Mouse (Mus musculus) forebrain, embryonic 15.5 days (tissue): ENCODE data around the gene Cenpo. TPM values are rescaled to one million over a fixed set of nuclear protein-coding genes. Genes with fewer than 3 reads are reported as not detected.
A peak's percentile ranks its signal among the peaks of the same experiment; 100 is the strongest.

ENCODE experiments used
- ATAC-seq: fragments of 200-750 bp; cut with Nextera tagmentation; replicated peaks from 2 replicates; pipeline ENCODE4 v1.8.0; 2017; ENCODE audit warnings: mild to moderate bottlenecking, moderate TSS enrichment, moderate library complexity
- H3K27ac ChIP-seq: fragments of 300-500 bp; sonication (generic); replicated peaks from 2 replicates; pipeline ENCODE4 v1.5.1; 2015; ENCODE audit warnings: mild to moderate bottlenecking, inconsistent platforms
- H3K27me3 ChIP-seq: fragments of 300-500 bp; sonication (generic); 2 replicates; pipeline ENCODE4 v1.6.1; 2015; ENCODE audit warnings: inconsistent platforms
- H3K36me3 ChIP-seq: fragments of 300-500 bp; sonication (generic); 2 replicates; pipeline ENCODE4 v1.6.1; 2015; ENCODE audit warnings: mild to moderate bottlenecking, inconsistent platforms
- H3K4me1 ChIP-seq: fragments of 300-500 bp; sonication (generic); 2 replicates; pipeline ENCODE4 v1.6.1; 2015; ENCODE audit warnings: inconsistent platforms
- H3K4me2 ChIP-seq: fragments of 300-500 bp; sonication (generic); replicated peaks from 2 replicates; pipeline ENCODE4 v1.6.1; 2015; ENCODE audit warnings: mild to moderate bottlenecking, inconsistent platforms
- H3K4me3 ChIP-seq: fragments of 300-500 bp; sonication (generic); 2 replicates; pipeline ENCODE4 v1.5.1; 2015; ENCODE audit warnings: mild to moderate bottlenecking, inconsistent platforms
- H3K9ac ChIP-seq: fragments of 300-500 bp; sonication (generic); replicated peaks from 2 replicates; pipeline ENCODE4 v1.6.1; 2015; ENCODE audit warnings: mild to moderate bottlenecking, inconsistent platforms
- H3K9me3 ChIP-seq: fragments of 300-500 bp; sonication (generic); 2 replicates; pipeline ENCODE4 v1.6.1; 2016; ENCODE audit warnings: inconsistent platforms
- WGBS: fragments of 180-500 bp; shearing (Covaris S2); methylation state at CpG from one replicate; pipeline ENCODE4 v1.1.7; 2015; ENCODE audit warnings: mixed read lengths; 5-methylcytosine and 5-hydroxymethylcytosine counted together
- polyA plus RNA-seq: library from polyadenylated mRNA; unstranded; fragments of >200 nt; fragmentation: Nextera tagmentation; extraction: Ambion mirVana; gene quantifications from 2 replicates; pipeline ENCODE4 v1.2.1, GENCODE M21; 2015

Cenpo gene
- polyA plus RNA-seq, 1 experiment from 2014 or later = 11.4 TPM

DNA sequence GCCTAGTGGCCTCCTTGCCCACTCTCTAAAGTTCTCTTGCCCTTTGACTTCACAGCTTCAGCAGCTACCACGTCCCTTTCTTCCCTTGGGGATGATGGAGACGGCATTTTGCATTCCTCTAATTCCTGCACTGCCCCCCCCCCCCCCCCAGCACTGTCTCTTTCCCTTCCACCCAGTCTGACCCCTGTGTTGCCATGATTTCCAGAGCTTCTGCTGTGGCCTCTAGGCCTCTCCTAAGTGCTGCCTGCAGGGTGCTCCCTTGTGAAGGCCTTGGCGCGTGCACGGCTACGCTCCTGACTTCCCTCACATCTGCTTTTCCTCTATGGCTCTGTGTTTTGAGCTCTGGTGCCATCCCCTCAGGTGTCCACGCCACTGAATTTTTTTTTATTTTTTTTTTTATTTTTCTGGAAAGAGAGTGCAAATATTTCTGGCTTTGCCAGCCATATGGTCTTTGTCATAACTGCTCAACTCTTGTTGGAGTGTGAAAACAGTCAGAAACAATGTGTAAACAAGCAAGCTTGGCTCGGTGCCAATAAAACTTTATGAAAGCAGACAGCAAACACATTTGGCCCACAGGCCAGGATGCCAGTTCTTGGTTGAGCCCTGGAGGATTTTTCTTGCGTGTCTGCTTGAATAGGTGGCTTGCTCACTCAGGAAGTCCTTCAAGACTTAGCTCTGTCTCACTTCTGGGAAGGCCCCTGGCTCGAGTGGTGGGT, 40.9 kb downstream of the Cenpo start:
- H3K4me3 ChIP-seq = no peak overlapping the region
- no peak overlapping the region for H3K4me2 ChIP-seq
- peaks cover 9% of the 10 kb centered on the region; the same call in 1 of the 2 replicates for H3K36me3 ChIP-seq
- H3K27ac ChIP-seq = no peak overlapping the region
- H3K9me3 ChIP-seq = no peaks in the 10 kb centered on the region
- H3K4me1 ChIP-seq = no peaks in the 10 kb centered on the region
- H3K9ac ChIP-seq = no peak overlapping the region
- H3K27me3 ChIP-seq = no peaks in the 10 kb centered on the region
- WGBS = 62% methylated on average over 10 of the region's 10 CpGs
- no peak for ATAC-seq

DNA sequence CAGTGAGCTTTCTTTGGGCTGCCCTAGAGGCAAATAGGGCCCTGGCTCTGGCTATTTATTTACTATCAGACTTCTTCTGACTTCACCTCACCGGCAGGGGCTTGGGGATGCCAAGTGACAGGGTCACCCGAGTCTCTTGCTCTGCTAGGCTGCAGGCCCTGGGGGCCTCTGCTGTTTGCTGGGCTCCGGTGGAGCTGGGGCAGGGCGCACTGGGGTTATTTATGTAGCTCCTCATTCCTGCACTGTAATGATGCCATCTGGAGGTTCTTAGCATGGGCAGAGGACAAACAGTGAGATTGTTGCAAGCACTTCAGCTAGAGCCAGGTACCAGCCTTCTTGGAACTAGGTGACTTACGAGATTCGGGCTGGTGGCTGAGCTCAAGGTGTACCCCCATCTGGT, 41.6 kb downstream of the Cenpo start:
- Histone ChIP-seq H3K4me3 (no peak overlapping the region), H3K27me3 (no peaks in the 10 kb centered on the region), H3K36me3 (peaks cover 7% of the 10 kb centered on the region; the same call in 1 of the 2 replicates), H3K27ac (no peak overlapping the region), H3K9ac (no peak overlapping the region), H3K4me1 (no peaks in the 10 kb centered on the region), H3K4me2 (no peak overlapping the region), H3K9me3 (no peaks in the 10 kb centered on the region)
- WGBS = 82% methylated on average over 6 of the region's 6 CpGs
- no peak for ATAC-seq

DNA sequence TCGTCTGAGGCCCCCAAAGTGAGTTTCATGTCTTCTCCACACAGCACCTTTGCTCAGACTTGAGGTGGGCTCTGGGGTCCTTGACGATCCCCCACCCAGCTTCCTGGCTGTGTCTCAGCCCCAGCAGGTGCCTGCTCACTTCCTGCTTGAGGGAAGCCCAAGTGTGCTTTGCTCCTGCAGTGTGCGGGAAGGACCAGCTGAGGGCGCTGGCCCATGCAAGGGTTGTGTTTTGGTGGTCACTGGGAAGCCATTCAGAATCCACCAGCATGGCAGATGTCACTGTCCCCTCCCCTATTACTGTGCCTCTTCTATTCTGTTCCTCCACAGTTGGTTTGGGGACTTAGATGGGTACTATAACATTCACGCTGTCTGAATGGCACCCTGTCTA, 45.0 kb downstream of the Cenpo start:
- no peak overlapping the region for H3K9ac ChIP-seq
- H3K4me2 ChIP-seq = no peak overlapping the region
- H3K27ac ChIP-seq = no peak overlapping the region
- no peak overlapping the region for H3K4me3 ChIP-seq
- H3K9me3 ChIP-seq = no peaks in the 10 kb centered on the region
- 32% methylated on average over 5 of the region's 5 CpGs for WGBS
- no peaks in the 10 kb centered on the region for H3K27me3 ChIP-seq
- no peaks in the 10 kb centered on the region for H3K36me3 ChIP-seq
- ATAC-seq = no peak
- no peaks in the 10 kb centered on the region for H3K4me1 ChIP-seq

DNA sequence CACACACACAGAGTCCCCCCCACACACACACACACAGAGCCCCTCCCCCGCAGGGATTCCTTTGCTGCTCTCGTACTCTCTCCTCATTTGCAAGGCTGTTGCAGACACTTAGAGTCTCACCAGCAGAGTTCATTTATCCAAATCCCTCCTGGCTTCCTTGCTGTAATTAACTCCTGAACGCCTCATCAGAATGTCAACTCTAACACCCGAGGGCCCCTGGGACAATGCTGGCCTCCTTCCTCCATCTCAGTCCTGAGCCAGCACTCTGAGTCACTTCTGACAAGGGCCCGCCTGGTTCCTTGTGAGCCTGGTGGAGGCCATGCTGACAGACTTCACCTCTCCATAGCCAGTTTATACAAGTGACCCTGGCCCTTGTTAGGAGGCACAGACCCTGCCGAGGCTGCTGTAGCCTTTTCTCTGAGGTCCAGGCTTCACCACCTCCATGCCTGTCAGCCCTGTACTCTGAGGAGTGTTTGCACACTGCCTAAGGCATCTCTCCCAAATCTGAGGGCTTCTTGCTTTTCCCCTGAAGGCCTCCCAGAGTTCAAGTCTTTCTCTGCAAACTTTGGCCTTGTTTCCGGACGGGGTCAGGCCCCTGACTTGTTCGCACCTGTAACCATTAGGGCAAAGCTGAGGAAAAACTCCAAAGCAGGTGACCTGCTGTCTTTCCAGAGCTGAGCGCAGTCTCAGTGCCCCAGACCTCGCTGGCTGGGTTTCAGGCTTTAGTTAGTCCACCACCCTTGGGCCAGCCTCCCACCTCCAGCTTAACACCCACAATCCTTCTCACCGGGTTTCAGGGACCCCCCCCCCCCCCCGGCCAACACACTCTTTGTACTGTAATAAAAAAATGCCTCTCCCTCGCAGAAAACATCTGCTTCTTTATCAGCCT, 45.7 kb downstream of the Cenpo start:
- Histone ChIP-seq H3K27ac (0 out of 2 replicates have a peak overlapping the region, but pooled peaks have one; percentile 12), H3K36me3 (no peaks in the 10 kb centered on the region), H3K4me1 (no peaks in the 10 kb centered on the region), H3K4me2 (no peak overlapping the region), H3K9ac (no peak overlapping the region), H3K4me3 (no peak overlapping the region), H3K9me3 (no peaks in the 10 kb centered on the region), H3K27me3 (no peaks in the 10 kb centered on the region)
- 29% methylated on average over 13 of the region's 14 CpGs for WGBS
- peak; percentile 67 for ATAC-seq

DNA sequence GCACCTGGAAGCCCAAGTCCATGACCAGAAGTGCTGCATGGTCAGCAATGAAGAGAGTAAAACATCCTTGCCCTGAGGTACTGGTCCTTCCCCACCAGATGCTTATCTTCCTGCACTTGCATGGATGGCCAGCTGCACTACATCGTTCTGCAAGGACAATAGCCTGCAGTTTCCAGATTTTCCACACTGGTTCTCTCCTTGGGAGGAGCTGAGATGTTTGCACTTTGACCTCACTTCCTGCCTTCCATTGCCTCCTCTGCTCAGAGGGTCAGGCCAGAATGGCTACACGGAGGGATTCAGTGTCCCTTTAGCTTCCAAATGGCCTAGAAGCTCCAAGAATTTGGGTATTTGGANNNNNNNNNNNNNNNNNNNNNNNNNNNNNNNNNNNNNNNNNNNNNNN, 49.4 kb downstream of the Cenpo start:
- WGBS = 87% methylated on average over 2 of the region's 2 CpGs
- H3K4me3 ChIP-seq = no peak overlapping the region
- H3K4me2 ChIP-seq = no peak overlapping the region

DNA sequence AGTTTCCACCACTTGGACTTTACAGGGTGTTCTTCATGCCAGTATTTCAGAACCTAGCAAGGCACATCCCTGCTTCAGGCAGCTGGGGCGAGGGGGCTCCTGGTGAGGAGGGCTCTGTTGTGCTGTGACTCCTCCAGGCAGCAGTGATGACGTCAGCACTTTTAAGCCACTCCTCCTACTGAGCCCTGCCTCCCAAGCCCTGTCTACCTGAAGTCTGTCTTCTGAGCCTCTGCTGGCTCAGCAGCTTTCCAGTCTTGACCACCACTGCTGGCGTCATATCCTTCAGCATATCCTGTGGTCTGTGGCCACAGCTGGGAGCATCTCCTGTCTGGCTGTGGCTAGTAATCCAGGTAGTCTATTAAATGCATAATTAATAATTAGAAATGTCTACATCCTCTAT, 53.6 kb downstream of the Cenpo start:
- no peaks in the 10 kb centered on the region for H3K36me3 ChIP-seq
- H3K9me3 ChIP-seq = no peaks in the 10 kb centered on the region
- ATAC-seq = no peak
- no peak overlapping the region for H3K4me2 ChIP-seq
- H3K4me3 ChIP-seq = no peak overlapping the region
- no peaks in the 10 kb centered on the region for H3K27me3 ChIP-seq
- no peaks in the 10 kb centered on the region for H3K4me1 ChIP-seq
- no peak overlapping the region for H3K27ac ChIP-seq
- 55% methylated on average over 3 of the region's 3 CpGs for WGBS
- H3K9ac ChIP-seq = no peak overlapping the region

More for the DNA sequence above, 49.4 kb downstream of the Cenpo start:
- H3K36me3 ChIP-seq = no peaks in the 10 kb centered on the region
- H3K4me1 ChIP-seq = no peaks in the 10 kb centered on the region
- no peak overlapping the region for H3K27ac ChIP-seq
- H3K9me3 ChIP-seq = no peaks in the 10 kb centered on the region
- ATAC-seq = no peak
- no peak overlapping the region for H3K9ac ChIP-seq
- no peaks in the 10 kb centered on the region for H3K27me3 ChIP-seq

DNA sequence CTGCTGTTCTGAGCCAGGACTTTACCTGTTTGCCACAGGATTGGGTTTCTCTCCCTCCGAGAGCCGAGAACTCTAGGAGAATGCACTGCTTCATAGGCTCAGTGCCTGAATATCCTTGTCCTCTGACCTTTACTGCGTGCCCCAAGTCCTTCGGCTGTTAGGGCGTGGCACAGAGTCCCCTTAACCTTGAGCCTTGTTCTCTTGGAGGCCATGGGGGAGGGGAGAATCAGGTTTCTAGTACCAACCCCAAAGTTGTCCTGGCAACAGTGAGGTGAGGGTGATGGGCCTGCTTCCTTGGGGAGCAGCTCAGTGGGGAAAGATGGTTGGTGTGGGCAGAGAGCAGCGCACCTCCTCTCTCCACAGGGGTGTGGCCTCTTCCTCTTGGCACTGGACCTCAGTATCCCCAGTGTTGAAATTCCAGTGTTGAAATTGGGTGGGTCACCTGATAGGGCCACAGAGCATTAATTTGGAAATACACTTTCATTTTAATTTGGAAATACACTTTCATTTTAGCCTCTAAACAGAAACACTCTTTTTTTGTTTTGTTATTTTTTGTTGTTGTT, 54.3 kb downstream of the Cenpo start:
- H3K4me1 ChIP-seq = no peaks in the 10 kb centered on the region
- H3K36me3 ChIP-seq = no peaks in the 10 kb centered on the region
- no peaks in the 10 kb centered on the region for H3K27me3 ChIP-seq
- no peak overlapping the region for H3K9ac ChIP-seq
- 87% methylated on average over 6 of the region's 6 CpGs for WGBS
- no peak overlapping the region for H3K4me3 ChIP-seq
- ATAC-seq = no peak
- no peaks in the 10 kb centered on the region for H3K9me3 ChIP-seq
- H3K27ac ChIP-seq = no peak overlapping the region
- no peak overlapping the region for H3K4me2 ChIP-seq

DNA sequence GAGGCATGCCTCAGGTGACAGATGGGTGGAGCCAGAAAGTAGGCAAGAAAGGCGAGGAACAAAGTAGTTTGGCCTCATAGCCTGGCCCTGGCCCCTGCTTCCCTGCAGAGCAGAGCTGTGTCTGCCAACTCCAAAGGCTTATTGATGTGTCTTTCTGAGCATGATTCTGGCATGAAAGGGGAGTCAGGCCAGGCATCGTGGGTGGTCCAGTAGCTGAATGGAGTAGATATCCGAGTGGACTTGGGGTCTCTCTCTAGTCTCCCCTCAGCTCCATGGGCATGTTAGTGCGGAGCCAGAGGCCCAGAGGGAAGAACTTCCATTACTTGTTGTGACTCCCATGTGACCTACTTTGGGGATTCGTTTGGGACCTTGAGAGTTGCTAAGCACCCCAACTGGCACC, 55.3 kb downstream of the Cenpo start:
- no peak for ATAC-seq

DNA sequence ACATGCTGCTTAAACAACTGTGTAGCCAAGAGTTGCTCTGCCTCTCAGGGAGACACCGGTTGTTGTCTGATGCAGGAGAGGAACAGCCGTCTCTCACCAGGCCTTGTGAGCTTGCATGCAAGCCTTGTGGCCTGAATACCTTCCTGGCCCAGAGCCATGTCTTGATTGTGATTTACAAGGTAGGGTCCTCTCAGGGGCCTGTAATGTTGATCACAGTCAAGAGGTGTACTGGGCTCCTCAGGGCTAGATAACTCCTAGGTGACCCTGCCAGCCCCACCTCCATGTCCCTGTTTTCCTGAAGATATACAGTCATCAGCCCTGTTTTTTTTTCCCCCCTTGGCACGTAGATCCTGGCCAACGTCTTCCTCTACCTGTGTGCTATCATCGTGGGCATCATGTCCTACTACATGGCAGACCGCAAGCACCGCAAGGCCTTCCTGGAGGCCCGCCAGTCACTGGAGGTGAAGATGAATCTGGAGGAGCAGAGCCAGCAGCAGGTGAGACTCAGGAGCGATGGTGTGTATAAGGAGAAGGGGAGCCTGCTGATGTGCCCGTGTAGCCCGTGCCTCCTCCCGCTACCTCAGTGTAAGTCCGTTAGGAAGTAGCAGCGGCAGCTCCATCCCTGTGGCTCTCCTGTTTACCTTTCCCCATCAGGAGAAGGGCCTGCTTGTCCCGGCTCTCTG, 60.8 kb downstream of the Cenpo start:
- Histone ChIP-seq H3K4me3 (no peak overlapping the region), H3K27me3 (no peaks in the 10 kb centered on the region), H3K27ac (no peak overlapping the region), H3K4me1 (peaks cover 6% of the 10 kb centered on the region; the same call in 1 of the 2 replicates), H3K9ac (no peak overlapping the region), H3K4me2 (no peak overlapping the region), H3K9me3 (no peaks in the 10 kb centered on the region), H3K36me3 (no peaks in the 10 kb centered on the region)
- WGBS = 86% methylated on average over 15 of the region's 15 CpGs
- ATAC-seq = no peak

More for the DNA sequence above, 55.3 kb downstream of the Cenpo start:
- Histone ChIP-seq H3K4me3 (no peak overlapping the region), H3K36me3 (no peaks in the 10 kb centered on the region), H3K4me1 (no peaks in the 10 kb centered on the region), H3K9ac (no peak overlapping the region), H3K27me3 (no peaks in the 10 kb centered on the region), H3K27ac (no peak overlapping the region), H3K4me2 (no peak overlapping the region), H3K9me3 (no peaks in the 10 kb centered on the region)
- WGBS = 28% methylated on average over 5 of the region's 5 CpGs

DNA sequence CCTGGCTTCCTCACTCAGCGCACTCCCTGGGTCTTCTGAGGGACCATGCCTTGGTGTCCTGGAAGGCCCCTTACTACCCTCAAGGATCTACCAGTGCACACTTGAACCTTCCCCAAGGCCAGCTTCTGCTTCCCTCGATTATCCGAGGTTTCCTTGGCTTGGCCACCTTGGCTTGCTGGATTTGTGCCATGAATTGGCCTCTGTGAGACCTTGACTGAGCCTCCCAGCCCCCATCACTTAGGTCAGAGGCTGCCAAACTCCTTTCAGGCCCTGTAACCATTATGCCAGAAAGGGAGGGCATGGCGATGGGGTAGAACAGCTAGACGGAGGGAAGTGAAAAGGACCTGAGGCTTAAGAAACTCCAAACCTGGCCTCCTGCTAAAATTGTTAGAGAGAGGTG, 64.5 kb downstream of the Cenpo start:
- Histone ChIP-seq H3K4me2 (no peak overlapping the region), H3K4me3 (no peak overlapping the region), H3K27ac (no peak overlapping the region), H3K9me3 (no peaks in the 10 kb centered on the region), H3K9ac (no peak overlapping the region), H3K4me1 (peaks cover 6% of the 10 kb centered on the region; the same call in 1 of the 2 replicates), H3K36me3 (no peaks in the 10 kb centered on the region), H3K27me3 (no peaks in the 10 kb centered on the region)
- ATAC-seq = no peak
- WGBS = 55% methylated on average over 5 of the region's 5 CpGs

DNA sequence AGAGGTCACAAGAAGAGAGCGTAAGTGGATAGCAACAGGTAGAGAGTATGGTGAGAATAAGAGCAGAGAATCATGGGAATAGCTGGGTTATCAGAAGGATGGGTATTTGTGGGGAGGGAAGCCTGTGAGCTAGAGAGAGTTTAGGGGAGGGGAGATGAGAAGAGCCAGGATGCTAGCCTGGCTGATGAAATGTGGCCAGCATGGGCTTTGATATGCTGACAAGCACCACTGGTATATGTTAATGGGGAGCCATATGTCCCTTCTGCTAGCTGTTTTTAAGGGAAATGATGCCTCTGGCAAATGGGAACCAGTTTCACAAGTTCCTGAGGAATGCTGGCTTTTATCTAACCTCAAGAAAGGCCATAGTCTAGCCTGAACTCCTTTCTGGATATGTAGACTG, 65.0 kb downstream of the Cenpo start:
- ATAC-seq = 0 out of 2 replicates have a peak, but pooled peaks have one; percentile 41
- no peak overlapping the region for H3K27ac ChIP-seq
- 100% methylated on average over 1 of the region's 1 CpGs for WGBS
- H3K36me3 ChIP-seq = no peaks in the 10 kb centered on the region
- no peak overlapping the region for H3K4me3 ChIP-seq
- H3K27me3 ChIP-seq = no peaks in the 10 kb centered on the region
- no peak overlapping the region for H3K4me2 ChIP-seq
- peaks cover 6% of the 10 kb centered on the region; the same call in 1 of the 2 replicates for H3K4me1 ChIP-seq
- H3K9ac ChIP-seq = no peak overlapping the region
- no peaks in the 10 kb centered on the region for H3K9me3 ChIP-seq

DNA sequence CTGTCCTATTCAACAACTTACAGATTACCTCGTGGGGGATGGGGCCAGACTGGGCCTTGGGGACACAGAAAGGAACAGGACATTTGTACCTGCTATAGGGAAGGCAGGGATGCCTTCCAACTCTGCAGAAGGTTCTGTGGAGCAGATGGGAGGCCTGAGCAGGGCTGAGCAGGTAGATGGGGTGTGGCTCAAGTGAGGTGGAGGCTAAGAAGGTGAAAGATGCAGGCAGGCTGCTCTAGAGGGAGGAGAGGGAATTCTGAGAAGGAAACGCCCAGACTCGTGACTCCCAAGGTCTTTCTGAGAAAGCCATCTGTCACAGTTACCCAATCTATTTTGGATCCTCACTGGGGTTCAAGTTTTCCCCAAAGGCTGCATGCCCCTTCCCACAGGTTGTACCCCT, 67.1 kb downstream of the Cenpo start:
- H3K36me3 ChIP-seq = no peaks in the 10 kb centered on the region
- no peak overlapping the region for H3K4me3 ChIP-seq
- H3K27ac ChIP-seq = no peak overlapping the region
- H3K4me1 ChIP-seq = peaks cover 6% of the 10 kb centered on the region; the same call in 1 of the 2 replicates
- no peak overlapping the region for H3K9ac ChIP-seq
- H3K27me3 ChIP-seq = no peaks in the 10 kb centered on the region
- no peak for ATAC-seq
- WGBS = 71% methylated on average over 3 of the region's 3 CpGs
- H3K9me3 ChIP-seq = no peaks in the 10 kb centered on the region
- no peak overlapping the region for H3K4me2 ChIP-seq
